Mouse (Mus musculus) kidney, adult 10 weeks (tissue): ENCODE data around the gene Duxbl1. TPM values are rescaled to one million over a fixed set of nuclear protein-coding genes. Genes with fewer than 3 reads are reported as not detected.

Experiments
- polyA plus RNA-seq: library from polyadenylated mRNA; stranded (reverse); fragments of 350-450 nt; fragmentation: Illumina TruSeq; extraction: RNeasy Lipid Tissue Mini Kit (QIAGEN cat#74804); gene quantifications from one replicate; pipeline ENCODE4 v1.2.3, GENCODE M21; 2014; ENCODE audit warnings: low read depth, low replicate concordance

The Duxbl1 gene
- not detected for polyA plus RNA-seq

DNA sequence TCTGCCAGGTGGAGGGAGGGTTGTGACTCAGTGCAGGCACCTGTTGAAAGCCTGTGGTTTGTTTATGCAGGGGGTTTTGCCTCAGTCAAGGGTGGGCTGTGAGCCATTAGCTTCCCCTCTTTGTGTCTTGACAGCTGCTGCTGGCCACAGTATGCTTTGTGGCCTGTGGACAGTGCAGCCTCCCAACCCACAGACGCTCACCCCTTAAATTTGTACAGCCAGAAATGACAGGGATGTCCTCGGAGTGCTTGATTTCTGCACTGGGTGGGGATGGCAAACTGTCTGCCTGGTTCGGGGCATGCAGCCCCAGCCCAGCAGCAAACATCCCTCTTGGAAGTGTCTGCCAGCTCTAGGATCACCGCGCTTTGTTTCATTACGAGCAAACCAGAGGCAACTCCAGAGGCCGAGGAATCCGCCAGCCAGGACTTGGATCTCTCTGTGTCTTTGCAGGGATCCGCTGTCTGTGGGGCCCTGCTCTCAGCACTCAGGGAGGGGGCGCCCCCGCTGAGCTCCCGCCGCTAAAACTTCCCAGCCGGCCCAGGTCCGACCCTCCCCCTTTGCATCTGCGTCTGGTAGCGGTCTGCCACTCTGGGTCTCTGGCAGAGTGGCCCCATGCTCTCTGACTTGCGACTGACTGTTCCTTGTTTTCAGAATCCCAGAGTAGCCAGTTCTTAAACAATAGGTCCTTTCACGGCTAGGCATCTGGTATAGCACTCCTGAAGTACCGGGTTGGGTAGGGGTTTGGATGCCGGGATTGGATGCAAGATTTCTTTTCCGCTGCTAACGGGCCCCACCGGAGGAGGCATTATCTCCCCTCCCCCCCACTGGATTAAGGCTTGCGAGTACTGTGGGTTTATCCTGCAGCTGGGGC lies at the start of gene Duxbl1:
Duxbl1 (plus strand) TSS at position 207 of the 871 bp plus-strand sequence.

DNA sequence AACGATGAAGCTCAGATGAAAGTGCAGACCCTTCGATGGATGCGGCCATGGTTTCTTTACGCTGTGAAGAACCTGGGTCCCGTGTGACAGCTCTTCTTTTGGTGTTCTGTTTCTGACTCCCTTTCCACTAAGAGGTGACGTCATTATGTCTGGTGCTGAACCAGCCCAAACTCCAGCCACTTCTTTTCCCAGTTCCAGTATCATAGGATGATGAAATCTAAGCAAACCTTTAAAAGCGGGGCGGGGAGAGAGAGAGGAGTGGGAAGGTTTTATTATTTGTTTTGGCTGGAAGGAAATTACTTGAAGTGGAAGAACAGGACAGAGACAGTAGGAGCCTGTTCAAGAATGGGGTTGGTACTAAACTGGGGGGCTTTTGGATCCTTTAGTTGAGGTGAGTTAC lies 40.4 kb upstream of the Duxbl1 start, which contains the start of gene Cphx1:
Cphx1 (plus strand) TSS at position 301 of the 400 bp plus-strand sequence.

Other genes with a start within 250 kb of the Duxbl1 start
- 7.0 TPM for gene Zcchc24, start 209.5 kb upstream of the Duxbl1 start, polyA plus RNA-seq
- 34.0 TPM for gene Anxa11, start 136.4 kb upstream of the Duxbl1 start, polyA plus RNA-seq
- not detected for gene Plac9a, start 75.5 kb upstream of the Duxbl1 start, polyA plus RNA-seq
- gene Tmem254a, start 50.9 kb upstream of the Duxbl1 start, polyA plus RNA-seq, result 54.1 TPM
- 0.81 TPM for gene Cphx1, start 40.3 kb upstream of the Duxbl1 start, polyA plus RNA-seq
- 3.8 TPM for gene Gm9780, start 64.1 kb downstream of the Duxbl1 start, polyA plus RNA-seq
- gene Tmem254c, start 88.8 kb downstream of the Duxbl1 start, polyA plus RNA-seq, result not detected
- gene Cphx2, start 102.9 kb downstream of the Duxbl1 start, polyA plus RNA-seq, result not detected
- not detected for gene Cphx3, start 103.7 kb downstream of the Duxbl1 start, polyA plus RNA-seq
- gene Duxbl2, start 139.8 kb downstream of the Duxbl1 start, polyA plus RNA-seq, result not detected
- not detected for gene Plac9b, start 203.9 kb downstream of the Duxbl1 start, polyA plus RNA-seq
- 200 TPM for gene Tmem254b, start 228.5 kb downstream of the Duxbl1 start, polyA plus RNA-seq